Mouse (Mus musculus) CH12.LX (cell line): ENCODE results near the gene Iqschfp.

ENCODE experiments used
- CTCF ChIP-seq, 2 experiments: IDR thresholded peaks in 1 of 2; conservative IDR thresholded peaks in 1 of 2; 2 replicates each; pipeline ENCODE4 v1.5.1; 2011 to 2012; ENCODE audit warnings: low read depth in 2 of 2, low read length in 2 of 2, improper control_type of control experiment in 1 of 2, inconsistent platforms in 1 of 2, mild to moderate bottlenecking in 1 of 2, moderate library complexity in 1 of 2
- POLR2A ChIP-seq: IDR thresholded peaks from 2 replicates; pipeline ENCODE4 v1.6.1; 2011; ENCODE audit warnings: low read depth, mild to moderate bottlenecking, improper control_type of control experiment, low read length

GRCm38 (mm10) chr3:68356516-68356915 lies 464.5 kb downstream of the Iqschfp start:
- TF ChIP-seq CTCF (conservative IDR thresholded peaks at IDR 0.05 in 1 of 2, IDR thresholded peaks at IDR 0.05 in 1 of 2; ENCODE audit: low read depth in 2 of 2, low read length in 2 of 2) = no peak
- TF ChIP-seq POLR2A = no peak
